Mouse (Mus musculus): ENCODE data around the gene Calhm4. TPM values are rescaled to one million over a fixed set of nuclear protein-coding genes. Genes with fewer than 3 reads are reported as not detected.
"Not testable (repeated sequence)": the region's sequence is repeated elsewhere in the genome, so short reads cannot be mapped to it uniquely, and the experiment has no call there.

The Calhm4 gene
- total RNA-seq (2022), result not detected

DNA sequence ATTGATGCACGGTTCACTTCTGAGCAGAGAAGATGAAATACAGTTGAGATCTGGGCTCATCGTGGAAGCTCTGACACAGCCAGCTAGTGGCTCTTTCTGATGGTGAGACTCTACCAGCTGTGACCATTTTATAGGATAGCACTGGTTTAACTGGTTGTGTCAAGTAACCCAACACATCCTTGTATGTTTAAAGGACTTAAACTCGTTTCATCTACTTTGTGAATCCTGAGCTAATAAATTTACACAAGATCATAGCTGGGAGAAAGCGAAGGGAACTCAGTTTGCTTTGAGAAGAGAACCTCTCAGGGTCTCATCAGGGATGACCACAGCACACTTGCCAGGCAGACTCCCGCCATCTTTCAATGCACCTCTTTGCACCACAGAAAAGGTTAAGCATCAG, at the start of gene Calhm4:
TSS of gene Calhm4 (minus strand) at position 101 of the 400 bp plus-strand sequence.
- no peak for DNase-seq (ENCODE audit: low spot score)

- no peak for DNase-seq (ENCODE audit: low spot score)
Observed at GRCm38 (mm10) chr10:34091888-34092287, 47.8 kb upstream of the Calhm4 start.

DNA sequence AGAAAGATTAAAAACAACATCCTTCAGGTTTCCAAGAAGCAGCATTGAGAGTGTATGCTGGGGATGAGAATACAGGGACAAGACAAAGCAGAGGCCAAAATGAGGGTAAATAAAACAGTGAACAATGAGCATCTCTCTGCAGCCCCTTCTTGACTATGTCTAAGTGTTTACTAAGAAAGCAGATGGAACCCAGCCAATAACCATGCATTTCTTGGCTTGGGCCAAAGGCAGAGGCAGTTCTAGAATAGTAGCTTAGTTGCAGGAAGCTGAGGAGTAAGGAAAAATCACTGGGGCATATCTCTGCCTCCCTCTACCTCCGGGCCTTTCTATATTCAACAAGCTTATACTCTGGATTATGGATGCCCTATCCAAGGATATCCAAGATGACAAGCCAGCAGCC, 46.4 kb upstream of the Calhm4 start:
- no peak for DNase-seq (ENCODE audit: low spot score)

DNA sequence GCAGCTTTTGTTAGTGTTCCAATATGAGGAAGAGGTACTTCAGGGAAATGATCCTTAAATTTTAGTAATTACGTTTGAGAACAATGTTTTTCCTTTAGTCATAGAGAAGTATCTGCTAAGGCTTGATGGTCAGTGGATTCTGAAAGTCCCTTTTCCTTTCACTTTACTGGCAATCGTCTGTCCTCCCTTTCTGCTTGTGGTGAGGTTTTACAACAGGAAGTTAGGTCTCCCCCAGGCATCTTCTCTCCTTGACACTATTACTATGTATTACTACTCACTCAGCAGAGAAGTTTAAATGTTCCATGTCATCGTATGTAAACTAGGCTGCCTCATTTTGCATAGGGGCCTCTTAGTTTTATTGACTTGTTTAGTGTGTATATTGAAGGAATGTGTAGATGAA, 45.4 kb upstream of the Calhm4 start:
- no peak for DNase-seq (ENCODE audit: low spot score)

- no peak for DNase-seq (ENCODE audit: low spot score)
Observed at GRCm38 (mm10) chr10:34088515-34088914, 44.4 kb upstream of the Calhm4 start.

GRCm38 (mm10) chr10:34086514-34086913, 42.4 kb upstream of the Calhm4 start:
- no peak for DNase-seq (ENCODE audit: low spot score)

- DNase-seq (ENCODE audit: low spot score), result no peak
Observed at GRCm38 (mm10) chr10:34074522-34075200, 30.6 kb upstream of the Calhm4 start.

DNA sequence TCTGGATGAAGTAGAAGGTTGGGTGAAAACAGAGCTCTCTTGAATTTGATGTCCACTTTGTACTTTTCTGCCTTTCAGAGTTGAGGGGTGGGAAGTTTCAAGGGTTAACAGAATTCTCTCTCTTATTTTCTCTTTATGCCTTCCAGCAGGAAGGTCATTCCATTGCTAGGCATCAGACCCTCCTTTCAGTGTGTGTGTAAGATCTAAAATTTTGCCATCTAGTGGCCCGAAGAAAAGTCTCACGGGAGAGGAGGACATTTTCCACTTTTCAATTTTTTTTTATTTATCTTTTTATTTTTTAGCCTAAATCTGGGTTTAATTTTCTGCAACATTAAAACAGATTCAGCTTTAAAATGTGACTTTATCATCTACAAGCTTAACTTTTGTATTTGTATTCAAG, 27.5 kb upstream of the Calhm4 start:
- DNase-seq (ENCODE audit: low spot score), result no peak

GRCm38 (mm10) chr10:34070999-34071492, 26.9 kb upstream of the Calhm4 start:
- no peak for DNase-seq (ENCODE audit: low spot score)

DNA sequence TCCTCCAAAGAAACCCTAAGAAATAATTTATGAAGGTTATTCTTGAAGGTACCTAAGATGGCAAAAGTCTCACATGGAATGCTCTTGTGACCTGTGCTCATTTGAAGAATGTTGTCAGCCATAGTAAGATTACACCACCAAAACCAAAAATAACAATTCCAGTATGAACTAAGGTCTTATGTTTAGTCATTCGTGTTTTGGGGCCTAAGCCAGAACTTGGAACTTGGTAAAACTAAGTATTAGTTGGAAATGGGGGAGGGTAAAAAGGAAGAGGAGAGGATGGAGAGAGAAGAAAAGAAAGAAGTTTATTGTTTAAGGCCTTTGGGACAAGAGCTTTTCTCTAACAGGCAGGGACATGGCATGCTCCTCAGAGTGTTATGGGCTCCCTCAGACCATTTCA, 25.5 kb upstream of the Calhm4 start:
- DNase-seq (ENCODE audit: low spot score), result no peak

DNA sequence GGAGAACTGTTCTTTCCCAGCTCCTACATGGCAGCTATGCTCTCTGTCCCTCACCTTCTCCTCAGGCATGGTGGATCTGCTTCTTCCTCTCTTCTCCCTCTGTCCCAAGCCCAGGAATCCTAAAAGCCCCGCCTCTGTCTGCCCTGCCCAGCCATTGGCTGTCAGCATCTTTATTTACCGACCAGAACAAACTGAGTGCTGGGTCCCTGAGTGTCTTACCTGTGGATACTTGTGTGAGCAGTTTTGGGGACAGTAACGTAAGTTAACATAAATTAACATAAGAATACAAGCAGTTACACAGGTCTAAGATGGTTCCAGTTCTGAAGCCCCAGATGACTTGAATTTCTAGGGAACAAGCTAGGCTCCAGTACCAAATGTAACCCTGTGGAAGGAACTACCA, 22.5 kb upstream of the Calhm4 start:
- no peak for DNase-seq (ENCODE audit: low spot score)

DNA sequence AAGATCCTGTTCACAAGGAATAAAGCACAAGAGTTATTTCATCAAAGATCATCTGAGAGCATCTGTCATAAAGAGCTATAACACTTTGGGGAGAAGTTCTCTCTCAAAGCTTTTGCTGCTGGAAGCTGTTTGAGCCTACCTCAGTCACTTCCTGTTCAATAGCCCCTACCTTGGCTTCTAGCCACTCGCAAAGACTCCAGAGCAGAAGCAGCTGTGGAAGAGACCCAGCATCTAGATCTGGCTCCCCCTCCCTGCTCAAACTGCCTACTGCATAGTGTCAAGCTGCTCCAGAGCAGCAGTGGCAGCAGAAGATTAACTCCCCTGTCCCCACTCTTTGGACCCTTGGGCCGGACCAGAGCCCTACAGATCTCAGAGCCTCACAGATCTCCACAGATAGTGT, 9.9 kb upstream of the Calhm4 start:
- no peak for DNase-seq (ENCODE audit: low spot score)

DNA sequence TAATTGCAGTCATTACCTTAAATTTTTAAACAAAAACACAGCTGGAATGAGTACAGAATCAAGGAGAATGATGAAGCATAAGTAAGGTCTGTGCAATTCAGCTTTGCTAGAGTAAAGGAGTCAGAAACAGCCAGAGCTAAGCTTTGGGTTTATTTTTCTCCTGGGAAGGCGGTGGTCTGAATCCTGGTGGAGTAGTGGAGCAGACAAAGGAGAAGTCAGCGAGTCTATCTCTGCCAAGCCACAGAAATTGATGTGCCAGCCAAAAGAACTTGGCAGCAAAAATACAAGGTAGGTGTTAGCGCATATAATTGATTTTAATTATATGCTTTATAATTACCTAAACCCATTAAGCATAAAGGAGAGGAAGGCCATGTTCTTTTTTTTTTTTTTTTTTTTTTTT, 6.7 kb downstream of the Calhm4 start, which contains the start of gene Trappc3l:
TSS of gene Trappc3l (plus strand) at position 197 of the 400 bp plus-strand sequence.
- DNase-seq (ENCODE audit: low spot score), result no peak

GRCm38 (mm10) chr10:34036587-34036986, 7.5 kb downstream of the Calhm4 start:
- DNase-seq (ENCODE audit: low spot score), result peak; percentile 18

- DNase-seq (ENCODE audit: low spot score), result peak; percentile 57
Observed at GRCm38 (mm10) chr10:34033630-34034305, 10.3 kb downstream of the Calhm4 start.

DNA sequence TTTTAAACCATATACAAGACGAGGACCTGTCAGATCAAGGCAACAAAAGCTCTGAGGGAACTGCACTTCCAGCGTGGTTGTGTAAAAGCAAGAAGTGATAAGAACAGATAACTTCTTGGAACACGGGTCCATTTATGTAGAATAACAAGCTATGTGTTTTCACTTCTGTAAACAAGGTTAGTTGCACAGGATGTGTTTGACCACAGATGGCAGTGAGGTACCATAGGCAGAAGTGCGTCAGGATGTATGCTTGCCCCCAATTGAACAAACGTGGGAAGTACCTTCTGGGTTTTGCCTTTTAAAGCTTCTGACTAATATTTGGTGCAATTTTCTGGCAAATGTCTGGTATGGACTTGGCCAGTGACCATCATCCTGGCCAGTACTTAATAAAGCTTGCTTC, 13.8 kb downstream of the Calhm4 start:
- DNase-seq (ENCODE audit: low spot score), result no peak

GRCm38 (mm10) chr10:34019302-34020075, 24.6 kb downstream of the Calhm4 start, which contains the start of gene Rwdd1:
Gene Rwdd1, minus strand, starts transcription at chr10:34019624.
- DNase-seq (ENCODE audit: low spot score), result peak; percentile 98

GRCm38 (mm10) chr10:34018746-34019301, 25.3 kb downstream of the Calhm4 start:
- DNase-seq (ENCODE audit: low spot score), result no peak

GRCm38 (mm10) chr10:34013241-34013640, 30.9 kb downstream of the Calhm4 start:
- DNase-seq (ENCODE audit: low spot score), result no peak

GRCm38 (mm10) chr10:34012581-34012980, 31.5 kb downstream of the Calhm4 start:
- DNase-seq (ENCODE audit: low spot score), result no peak

- DNase-seq (ENCODE audit: low spot score), result no peak
Observed at GRCm38 (mm10) chr10:33998397-33998796, 45.7 kb downstream of the Calhm4 start.

DNA sequence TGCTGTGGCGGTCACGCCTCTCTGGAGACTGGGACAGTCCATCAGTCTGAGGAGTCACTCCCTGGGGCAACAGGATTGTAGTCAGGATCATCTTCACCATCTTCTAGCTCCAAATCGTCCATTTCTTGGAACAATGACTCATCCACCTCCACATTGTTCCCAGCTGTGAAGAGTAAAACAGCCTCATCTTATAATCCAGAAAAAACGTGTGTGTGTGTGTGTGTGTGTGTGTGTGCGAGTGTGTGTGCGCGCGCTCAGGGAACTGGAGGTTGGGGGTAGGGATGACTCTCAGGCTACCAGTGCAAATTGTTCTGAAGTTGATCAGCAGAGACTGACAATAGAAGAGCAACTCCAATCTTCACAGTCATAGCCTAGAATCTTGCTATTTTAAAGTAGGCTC, 47.4 kb downstream of the Calhm4 start:
- DNase-seq (ENCODE audit: low spot score), result not testable (repeated sequence)
